Mouse (Mus musculus): ENCODE measurements at regions not wholly inside any gene's neighbourhood (a gene's known extent, or its start where the extent isn't known, plus 50 kb on each side); places are given as distances from the start of the nearest gene placed in this dataset.

- WGBS (ENCODE audit: insufficient replicate concordance) = 70% methylated on average over 8 of the region's 8 CpGs
- ATAC-seq (no peak), DNase-seq (no peak)
- Histone ChIP-seq H3K27me3 (ENCODE audit: insufficient read depth, low read length) (no peaks in the 10 kb centered on the region), H3K9ac (replicated peaks) (no peak overlapping the region), H3K4me2 (ENCODE audit: low read depth, low read length) (no peak overlapping the region), H3K27ac (ENCODE audit: low read depth) (peak overlapping the region; percentile 59), H3K4me1 (ENCODE audit: insufficient read depth) (peaks cover 46% of the 10 kb centered on the region), H3K36me3 (replicated peaks; ENCODE audit: insufficient read depth, low read length) (no peaks in the 10 kb centered on the region), H3K9me3 (ENCODE audit: low read length) (no peaks in the 10 kb centered on the region), H3K4me3 (ENCODE audit: low read depth, low read length) (no peak overlapping the region)
- no peak for TF ChIP-seq CTCF (IDR thresholded peaks at IDR 0.05; ENCODE audit: low read depth)
- no peak for TF ChIP-seq EP300 (IDR thresholded peaks at IDR 0.05; ENCODE audit: low read depth)
These were observed 161.7 kb downstream of the Ly86 start for GRCm38 (mm10) chr13:37506701-37507100.

- 68% methylated on average over 5 of the region's 5 CpGs for WGBS (ENCODE audit: insufficient replicate concordance)
- Histone ChIP-seq H3K9me3 (ENCODE audit: low read length) (no peaks in the 10 kb centered on the region), H3K4me2 (ENCODE audit: low read depth, low read length) (no peak overlapping the region), H3K36me3 (replicated peaks; ENCODE audit: insufficient read depth, low read length) (no peaks in the 10 kb centered on the region), H3K4me1 (ENCODE audit: insufficient read depth) (peaks cover 46% of the 10 kb centered on the region), H3K27me3 (ENCODE audit: insufficient read depth, low read length) (no peaks in the 10 kb centered on the region), H3K9ac (replicated peaks) (no peak overlapping the region), H3K4me3 (ENCODE audit: low read depth, low read length) (no peak overlapping the region), H3K27ac (ENCODE audit: low read depth) (peak overlapping the region; percentile 59)
- DNase-seq (no peak), ATAC-seq (no peak)
- TF ChIP-seq EP300 (IDR thresholded peaks at IDR 0.05; ENCODE audit: low read depth) = no peak
- no peak for TF ChIP-seq CTCF (IDR thresholded peaks at IDR 0.05; ENCODE audit: low read depth)
These were observed 162.1 kb downstream of the Ly86 start for GRCm38 (mm10) chr13:37507146-37507545.

- DNase-seq (no peak), ATAC-seq (no peak)
- TF ChIP-seq EP300 (IDR thresholded peaks at IDR 0.05; ENCODE audit: low read depth) (no peak), CTCF (IDR thresholded peaks at IDR 0.05; ENCODE audit: low read depth) (no peak)
- H3K4me3 ChIP-seq (ENCODE audit: low read depth, low read length) = no peak overlapping the region
- H3K9me3 ChIP-seq (ENCODE audit: low read length) = no peaks in the 10 kb centered on the region
- peak overlapping the region; percentile 40 for H3K4me2 ChIP-seq (ENCODE audit: low read depth, low read length)
- H3K9ac ChIP-seq (replicated peaks) = no peak overlapping the region; the same call in 1 of the 2 replicates
- WGBS (ENCODE audit: insufficient replicate concordance) = 28% methylated on average over 19 of the region's 19 CpGs
- H3K4me1 ChIP-seq (ENCODE audit: insufficient read depth) = peaks cover 46% of the 10 kb centered on the region
- no peaks in the 10 kb centered on the region for H3K36me3 ChIP-seq (replicated peaks; ENCODE audit: insufficient read depth, low read length)
- H3K27me3 ChIP-seq (ENCODE audit: insufficient read depth, low read length) = no peaks in the 10 kb centered on the region
- H3K27ac ChIP-seq (ENCODE audit: low read depth) = peak overlapping the region; percentile 85
These were observed 163.7 kb downstream of the Ly86 start for GRCm38 (mm10) chr13:37508385-37509351.

- peak overlapping the region; percentile 85 for H3K27ac ChIP-seq (ENCODE audit: low read depth)
- no peaks in the 10 kb centered on the region for H3K36me3 ChIP-seq (replicated peaks; ENCODE audit: insufficient read depth, low read length)
- no peaks in the 10 kb centered on the region for H3K27me3 ChIP-seq (ENCODE audit: insufficient read depth, low read length)
- DNase-seq (peak; percentile 50), ATAC-seq (peak; percentile 67)
- no peak overlapping the region for H3K9ac ChIP-seq (replicated peaks)
- no peaks in the 10 kb centered on the region for H3K9me3 ChIP-seq (ENCODE audit: low read length)
- H3K4me2 ChIP-seq (ENCODE audit: low read depth, low read length) = peak overlapping the region; percentile 20
- no peak for TF ChIP-seq CTCF (IDR thresholded peaks at IDR 0.05; ENCODE audit: low read depth)
- TF ChIP-seq EP300 (IDR thresholded peaks at IDR 0.05; ENCODE audit: low read depth) = peak; percentile 76
- no peak overlapping the region for H3K4me3 ChIP-seq (ENCODE audit: low read depth, low read length)
- 11% methylated on average over 11 of the region's 12 CpGs for WGBS (ENCODE audit: insufficient replicate concordance)
- H3K4me1 ChIP-seq (ENCODE audit: insufficient read depth) = peaks cover 51% of the 10 kb centered on the region
These were observed 164.4 kb downstream of the Ly86 start for GRCm38 (mm10) chr13:37509352-37509851.

- Histone ChIP-seq H3K27ac (ENCODE audit: low read depth) (peak overlapping the region; percentile 62), H3K27me3 (ENCODE audit: insufficient read depth, low read length) (no peaks in the 10 kb centered on the region)
- TF ChIP-seq CTCF (IDR thresholded peaks at IDR 0.05; ENCODE audit: low read depth) = no peak
- TF ChIP-seq EP300 (IDR thresholded peaks at IDR 0.05; ENCODE audit: low read depth) = no peak
These were observed 165.5 kb downstream of the Ly86 start for GRCm38 (mm10) chr13:37510511-37510910.

GRCm38 (mm10) chr13:37511006-37511405 lies 166.0 kb downstream of the Ly86 start:
- H3K4me2 ChIP-seq (ENCODE audit: low read depth, low read length) = no peak overlapping the region
- TF ChIP-seq EP300 (IDR thresholded peaks at IDR 0.05; ENCODE audit: low read depth) (no peak), CTCF (IDR thresholded peaks at IDR 0.05; ENCODE audit: low read depth) (no peak)
- 57% methylated on average over 6 of the region's 6 CpGs for WGBS (ENCODE audit: insufficient replicate concordance)

More at GRCm38 (mm10) chr13:37510511-37510910, 165.5 kb downstream of the Ly86 start:
- WGBS (ENCODE audit: insufficient replicate concordance) = 71% methylated on average over 6 of the region's 6 CpGs
- DNase-seq = no peak
- Histone ChIP-seq H3K4me1 (ENCODE audit: insufficient read depth) (peaks cover 51% of the 10 kb centered on the region), H3K9me3 (ENCODE audit: low read length) (no peaks in the 10 kb centered on the region), H3K36me3 (replicated peaks; ENCODE audit: insufficient read depth, low read length) (no peaks in the 10 kb centered on the region), H3K4me2 (ENCODE audit: low read depth, low read length) (no peak overlapping the region), H3K9ac (replicated peaks) (no peak overlapping the region), H3K4me3 (ENCODE audit: low read depth, low read length) (no peak overlapping the region)
- ATAC-seq = no peak

More at GRCm38 (mm10) chr13:37511006-37511405, 166.0 kb downstream of the Ly86 start:
- H3K4me3 ChIP-seq (ENCODE audit: low read depth, low read length) = no peak overlapping the region
- no peaks in the 10 kb centered on the region for H3K9me3 ChIP-seq (ENCODE audit: low read length)
- no peak for ATAC-seq
- H3K4me1 ChIP-seq (ENCODE audit: insufficient read depth) = peaks cover 46% of the 10 kb centered on the region
- H3K9ac ChIP-seq (replicated peaks) = no peak overlapping the region
- no peak for DNase-seq
- H3K27me3 ChIP-seq (ENCODE audit: insufficient read depth, low read length) = no peaks in the 10 kb centered on the region
- no peaks in the 10 kb centered on the region for H3K36me3 ChIP-seq (replicated peaks; ENCODE audit: insufficient read depth, low read length)
- no peak overlapping the region for H3K27ac ChIP-seq (ENCODE audit: low read depth)
